Mouse (Mus musculus): Measurements from ENCODE around the gene Adgrl1. TPM values are rescaled to one million over a fixed set of nuclear protein-coding genes. Genes with fewer than 3 reads are reported as not detected.

Adgrl1 gene
- 10 to 100 TPM; 33.6 to 37.6 TPM for total RNA-seq (2021)
- long read RNA-seq, experiment 1, full-length matches to known transcripts, result 1 of 14 reads
- long read RNA-seq, experiment 1, partial matches to known transcripts, result 3 of 14 reads
- long read RNA-seq, experiment 1, other reads (novel, unspliced or antisense), result 10 of 14 reads
- long read RNA-seq, experiment 2, partial matches to known transcripts, result 3 of 11 reads
- long read RNA-seq, experiment 2, other reads (novel, unspliced or antisense), result 8 of 11 reads

DNA sequence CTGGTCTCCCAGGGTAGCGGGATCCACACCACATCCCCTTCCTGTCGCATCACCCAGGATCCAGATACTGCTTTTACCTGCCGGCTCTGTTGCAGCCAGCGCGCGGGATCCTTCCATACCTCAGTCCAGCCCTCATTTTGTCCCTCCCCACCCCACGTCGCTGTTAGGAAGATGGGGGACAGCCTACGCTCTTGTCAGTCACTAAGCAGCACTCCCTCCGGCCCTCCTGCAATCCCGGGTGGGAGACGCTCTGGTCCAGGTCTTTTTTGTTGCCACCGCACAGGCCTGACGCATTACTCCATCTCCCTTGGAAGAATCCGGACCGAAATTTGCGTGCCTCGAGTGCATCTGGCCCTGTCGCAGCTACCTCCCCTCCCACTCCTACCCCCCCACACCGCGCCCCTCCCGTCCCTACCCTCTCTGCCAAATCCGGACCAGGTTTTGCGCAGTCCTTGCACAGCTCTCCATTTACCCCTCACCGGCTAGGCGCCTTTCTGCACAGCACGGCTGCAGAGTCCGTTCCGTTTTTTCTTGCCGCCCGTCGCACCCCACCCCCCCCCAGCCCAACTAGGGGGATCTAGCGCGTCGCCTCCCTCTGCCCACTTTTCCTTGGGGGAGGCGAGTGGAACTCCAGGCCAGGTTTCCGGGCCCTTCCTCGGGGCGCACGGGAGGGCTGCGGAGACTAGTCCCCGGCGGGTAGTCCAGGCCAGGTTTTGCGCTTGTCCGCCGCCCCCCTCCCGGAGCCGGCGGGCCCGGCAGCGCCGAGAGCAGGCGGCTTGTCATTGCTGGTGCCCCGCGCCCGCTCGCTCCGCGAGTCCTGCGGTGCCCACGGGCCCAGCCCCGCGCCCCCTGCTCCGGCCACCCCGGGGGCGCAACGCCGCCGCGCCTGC is at the start of gene Adgrl1:
TSS of gene Adgrl1 (plus strand) at position 743 of the 890 bp plus-strand sequence.
- peak; percentile 83 to 91 for DNase-seq (ENCODE audit: low spot score in 2 of 2)

DNA sequence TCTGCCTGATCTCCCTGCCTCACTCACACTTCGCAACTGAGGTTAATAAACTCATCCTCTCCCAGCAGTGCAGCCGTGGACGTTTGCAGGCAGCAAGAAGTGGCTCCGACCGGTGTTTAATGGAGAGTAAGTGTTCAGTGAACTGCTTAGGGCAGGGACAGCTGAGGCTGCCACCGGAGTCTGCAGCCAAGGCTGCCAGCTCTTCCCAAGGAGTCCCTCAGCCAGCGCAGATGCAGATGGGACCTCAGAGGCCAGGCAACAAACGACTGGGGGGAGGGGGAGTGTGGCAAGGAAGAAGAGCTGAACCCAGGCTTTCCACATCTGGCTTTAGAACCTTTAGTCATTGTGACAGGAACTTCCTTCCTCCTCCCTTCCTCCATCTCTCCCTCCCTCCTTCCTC is 47.6 kb upstream of the Adgrl1 start:
- no peak for DNase-seq (ENCODE audit: low spot score in 2 of 2)

DNA sequence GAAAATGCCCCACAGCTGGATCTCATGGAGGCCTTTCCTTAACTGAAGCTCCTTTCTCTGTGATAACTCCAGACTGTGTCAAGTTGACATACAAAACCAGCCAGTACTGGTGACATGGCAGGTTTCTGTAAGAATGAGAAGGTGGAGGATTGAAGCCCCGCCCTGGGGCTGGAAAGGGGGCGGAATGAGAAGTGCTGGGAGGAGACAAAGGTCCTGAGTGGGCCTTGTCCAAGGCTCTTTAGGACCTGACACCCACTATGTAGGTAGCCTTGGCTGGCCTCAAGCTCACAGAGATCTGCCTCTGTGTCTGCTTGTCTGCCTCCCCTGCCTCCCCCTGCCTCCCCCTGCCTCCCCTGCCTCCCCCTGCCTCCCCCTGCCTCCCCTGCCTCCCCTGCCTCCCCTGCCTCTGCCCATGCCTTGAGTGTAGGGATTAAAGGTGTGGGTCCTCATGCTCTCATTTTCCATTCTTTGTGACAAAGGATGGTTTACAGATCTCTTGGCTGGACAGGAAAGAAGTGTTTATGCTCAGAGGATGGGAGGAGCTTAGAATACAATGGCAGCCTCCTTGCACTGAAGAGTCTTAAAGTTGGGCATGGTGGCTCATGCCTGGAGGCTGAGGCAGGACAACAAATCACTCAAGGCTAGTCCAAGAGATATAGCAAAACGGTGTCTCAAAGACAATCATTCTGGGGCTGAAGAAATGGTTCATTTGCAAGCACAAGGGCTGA is 46.4 kb upstream of the Adgrl1 start:
- no peak for DNase-seq (ENCODE audit: low spot score in 2 of 2)

DNA sequence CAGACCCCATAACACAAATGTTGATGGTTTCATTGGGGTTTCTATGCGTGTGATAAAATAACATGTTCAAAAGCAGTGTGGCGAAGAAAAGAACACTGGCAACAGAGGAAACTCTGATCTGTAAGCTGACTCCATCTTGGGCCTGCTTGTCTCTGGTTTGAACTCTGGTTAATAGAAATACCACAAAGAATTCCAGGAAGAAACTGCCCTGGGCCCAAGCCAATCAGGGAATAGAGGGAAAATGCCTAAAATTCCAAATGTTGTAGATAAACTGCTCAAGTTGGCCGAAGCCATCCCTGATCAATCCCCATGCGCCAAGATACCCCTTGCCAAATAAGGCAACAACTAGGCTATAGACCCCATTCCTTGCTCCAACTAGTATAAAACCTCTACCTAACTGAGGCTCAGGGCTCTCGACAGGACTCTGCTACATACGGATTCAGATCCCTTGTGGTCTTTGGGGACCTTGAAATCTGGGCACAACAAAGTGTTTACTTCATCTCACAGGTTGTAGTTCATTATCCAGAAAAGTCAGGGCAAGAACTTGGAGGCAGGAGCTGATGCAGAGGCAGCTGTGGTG is 43.3 kb upstream of the Adgrl1 start:
- DNase-seq (ENCODE audit: low spot score in 2 of 2), result peak in 1 of 2 experiments; percentile 26

DNA sequence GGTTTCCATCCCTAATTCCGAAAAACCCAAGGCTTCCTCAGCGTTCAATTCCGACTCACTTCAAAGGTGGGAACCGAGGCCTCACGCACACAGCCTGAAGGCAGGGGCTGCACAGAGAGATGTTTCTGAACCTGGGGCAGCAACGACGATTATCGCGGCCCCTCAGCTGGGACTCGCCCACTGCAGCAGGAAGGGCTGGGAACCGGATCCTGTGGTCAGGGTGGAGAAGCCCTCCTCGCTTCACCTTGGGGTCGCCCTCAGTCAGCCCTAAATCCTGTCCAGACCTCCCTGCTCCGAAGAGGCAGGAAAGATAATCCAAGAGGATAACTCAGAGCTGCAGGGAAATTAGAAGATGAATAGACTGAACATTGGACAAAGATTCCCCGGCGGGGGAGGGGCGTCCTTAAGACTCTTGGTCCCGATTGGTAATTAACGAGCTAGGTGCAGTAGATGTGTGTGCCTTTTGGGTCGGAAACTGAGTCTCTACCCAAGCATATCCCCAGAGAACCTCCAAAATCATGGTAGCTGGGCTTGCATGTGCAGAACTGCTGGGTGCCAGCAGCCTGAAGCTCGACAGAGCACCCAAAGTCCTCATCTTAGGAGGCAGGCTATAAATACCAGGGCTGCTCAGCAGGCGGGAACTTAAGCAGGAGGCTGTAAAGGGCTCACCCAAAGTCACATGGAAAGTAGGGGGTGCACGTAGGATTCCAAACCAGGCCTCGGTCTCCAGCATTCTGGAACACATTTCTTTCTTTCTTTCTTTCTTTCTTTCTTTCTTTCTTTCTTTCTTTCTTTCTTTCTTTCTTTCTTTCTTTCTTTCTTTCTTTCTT is 37.3 kb upstream of the Adgrl1 start:
- DNase-seq (ENCODE audit: low spot score in 2 of 2), result no peak

DNA sequence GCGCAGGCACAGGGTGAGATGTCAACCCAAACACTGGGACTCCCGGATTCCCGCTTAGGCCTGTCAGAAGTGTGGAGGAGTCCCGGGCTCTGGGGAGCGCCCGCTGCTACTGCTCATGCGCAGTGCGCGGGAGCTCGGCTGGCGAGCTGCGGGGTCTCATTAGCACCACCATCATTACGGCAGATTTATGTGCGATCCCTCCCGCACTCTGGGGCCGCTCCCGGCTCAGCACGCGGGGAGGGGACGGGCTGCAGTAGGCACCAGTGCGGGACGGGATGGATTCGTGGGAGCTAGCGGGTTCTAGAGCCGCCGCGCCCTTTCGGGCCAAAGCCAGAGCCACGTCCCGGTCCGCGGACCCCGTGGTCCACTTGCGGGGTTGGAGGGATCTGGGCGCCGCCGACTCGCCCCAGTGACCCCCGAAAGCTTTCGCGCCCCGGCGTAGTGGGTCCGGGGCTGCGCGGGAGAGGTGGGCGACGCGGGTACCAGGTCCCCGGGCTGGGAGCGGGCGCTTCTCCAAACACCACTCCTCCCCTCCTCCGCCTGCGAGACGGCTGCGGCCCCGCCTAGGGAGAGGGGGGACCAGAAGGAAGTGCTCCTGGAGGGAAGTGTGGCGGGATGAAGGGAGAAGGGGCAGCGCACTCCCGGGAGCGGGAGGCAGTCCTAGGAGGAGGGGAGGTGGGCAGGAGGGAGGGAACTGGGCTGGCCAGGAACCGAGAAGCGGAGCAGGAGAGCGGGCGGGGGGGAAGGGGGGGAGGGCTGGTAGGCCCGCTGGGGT is 24.8 kb upstream of the Adgrl1 start:
- DNase-seq (ENCODE audit: low spot score in 2 of 2), result peak; percentile 56 to 64

DNA sequence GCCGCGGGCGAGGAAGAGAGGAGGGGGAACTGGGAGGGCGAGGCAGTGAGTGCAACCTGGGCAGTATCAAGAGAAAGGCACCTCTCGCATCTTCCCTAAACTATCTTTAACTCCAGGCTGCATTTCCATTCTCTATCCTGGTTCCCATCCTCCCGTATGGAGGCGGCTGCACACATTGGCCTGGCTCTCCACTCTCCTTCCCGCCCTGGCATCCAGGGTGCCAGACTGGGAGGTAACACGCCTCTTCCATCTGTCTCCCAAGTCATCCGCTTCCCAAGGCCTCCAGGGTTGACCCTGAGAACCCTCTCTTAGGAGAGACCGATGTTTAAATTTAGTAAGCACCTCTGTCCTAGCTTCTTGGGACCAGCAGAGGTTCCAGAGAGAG is 24.3 kb upstream of the Adgrl1 start:
- DNase-seq (ENCODE audit: low spot score in 2 of 2), result peak in 1 of 2 experiments; percentile 35

DNA sequence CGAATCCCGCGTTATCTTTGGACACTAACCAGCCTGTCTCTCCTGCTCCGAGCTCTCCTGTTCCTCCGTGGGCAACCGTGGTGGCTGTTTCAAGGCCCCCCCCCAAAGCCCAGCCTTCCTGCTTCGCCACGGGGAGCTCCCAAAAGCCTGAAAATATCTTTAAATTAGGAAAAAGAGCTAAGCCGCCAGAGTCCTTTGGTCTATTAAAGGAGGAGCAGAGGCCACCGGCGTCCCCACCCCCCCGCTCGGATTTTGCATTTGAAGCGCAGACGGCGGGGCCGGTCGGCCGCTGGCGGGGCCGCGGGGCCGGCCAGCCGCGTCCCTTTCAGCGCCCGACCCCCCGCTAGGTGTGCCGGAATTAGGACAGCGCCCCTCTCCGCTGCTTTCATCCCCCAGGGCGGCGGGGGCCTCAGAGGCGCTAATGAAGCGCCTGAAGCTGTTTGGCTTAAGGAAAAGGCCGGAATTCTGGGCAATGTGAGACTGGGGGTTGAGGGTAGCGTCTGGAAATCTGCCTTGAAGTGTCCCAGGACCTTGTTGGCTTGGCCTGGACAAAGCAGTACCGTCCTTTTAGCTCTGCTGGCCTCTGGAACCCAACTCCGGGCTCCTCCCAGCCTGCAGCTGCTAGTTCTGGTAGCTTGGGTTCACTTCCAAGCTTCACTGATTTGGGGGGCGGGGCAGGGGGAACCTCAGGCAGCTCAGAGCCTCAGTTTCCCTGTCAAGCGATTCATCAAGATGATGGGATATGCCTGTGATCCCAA is 23.6 kb upstream of the Adgrl1 start:
- DNase-seq (ENCODE audit: low spot score in 2 of 2), result no peak

DNA sequence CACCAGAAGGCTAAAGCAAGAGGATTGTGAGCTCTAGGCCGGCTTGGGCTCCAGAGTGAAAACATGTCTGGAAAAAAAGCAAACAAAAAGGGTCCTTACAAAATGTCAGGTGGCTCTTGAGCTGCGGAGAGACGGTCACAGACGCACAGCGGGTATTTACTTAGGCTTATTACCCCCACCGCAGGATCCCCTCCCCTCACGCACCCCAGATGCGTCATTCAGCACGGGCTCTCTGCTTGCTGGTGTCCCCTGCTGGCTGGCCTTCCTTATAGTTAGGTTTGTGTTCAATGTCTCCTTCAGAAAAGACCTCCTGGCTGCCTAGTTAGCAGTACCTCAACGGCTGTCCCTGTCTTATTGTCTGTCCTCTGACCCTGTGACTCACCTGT is 23.1 kb upstream of the Adgrl1 start:
- no peak for DNase-seq (ENCODE audit: low spot score in 2 of 2)

DNA sequence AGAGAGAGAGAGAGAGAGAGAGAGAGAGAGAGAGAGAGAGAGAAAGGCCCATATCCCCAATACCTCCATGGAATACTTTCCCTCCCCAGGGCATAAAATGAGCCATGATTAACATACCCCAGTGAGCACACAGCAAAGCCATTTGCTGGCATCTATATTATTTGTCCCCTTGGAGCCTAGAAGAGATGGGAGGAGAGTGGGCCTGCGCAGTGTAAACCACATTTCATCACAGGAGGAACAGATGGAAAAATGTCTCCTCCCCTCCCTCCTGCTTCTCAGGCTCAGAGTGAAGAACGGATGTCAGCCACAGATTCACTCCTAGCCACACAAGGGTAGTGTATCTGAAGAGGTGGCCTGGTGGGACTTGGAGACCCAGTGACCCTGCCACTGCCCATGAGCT is 11.5 kb upstream of the Adgrl1 start:
- DNase-seq (ENCODE audit: low spot score in 2 of 2), result no peak

DNA sequence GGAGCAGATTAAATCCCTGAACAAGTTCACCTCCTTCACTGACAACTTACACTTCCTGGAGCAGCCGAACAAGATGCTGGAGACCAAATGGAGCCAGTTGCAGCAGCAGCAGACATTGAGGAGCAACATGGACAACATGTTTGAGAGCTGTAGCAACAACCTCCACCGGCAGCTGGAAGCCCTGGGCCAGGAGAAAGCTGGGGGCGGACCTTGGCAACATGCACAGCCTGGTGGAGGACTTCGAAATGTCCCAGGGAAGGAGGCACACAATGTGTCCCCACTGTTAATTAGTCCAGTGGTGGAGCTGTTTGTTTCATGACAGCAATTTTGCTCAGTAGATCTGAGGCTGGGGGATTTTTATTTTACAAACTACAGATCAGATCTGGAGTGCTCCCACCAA is 7.8 kb upstream of the Adgrl1 start:
- DNase-seq (ENCODE audit: low spot score in 2 of 2), result no peak

DNA sequence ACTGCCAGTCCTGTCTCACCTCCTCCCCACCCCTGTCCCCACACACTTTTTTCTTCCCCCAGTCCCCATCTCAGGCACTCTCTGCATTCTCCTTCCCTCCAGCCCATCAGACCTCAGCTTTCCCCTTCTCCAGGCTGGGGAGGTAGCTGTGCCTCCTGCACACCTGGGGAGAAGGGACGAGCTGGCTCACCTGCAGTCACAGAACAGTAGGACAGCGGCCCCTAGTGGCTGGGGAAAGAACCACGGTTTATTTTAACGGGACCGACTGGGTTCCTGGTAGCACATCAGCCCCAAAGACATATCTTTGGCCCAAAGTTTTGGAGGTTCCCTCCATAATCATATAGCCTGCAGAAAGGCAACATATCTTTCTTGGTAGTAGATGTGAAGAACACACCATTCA is 6.0 kb upstream of the Adgrl1 start:
- peak in 1 of 2 experiments; percentile 65 for DNase-seq (ENCODE audit: low spot score in 2 of 2)

DNA sequence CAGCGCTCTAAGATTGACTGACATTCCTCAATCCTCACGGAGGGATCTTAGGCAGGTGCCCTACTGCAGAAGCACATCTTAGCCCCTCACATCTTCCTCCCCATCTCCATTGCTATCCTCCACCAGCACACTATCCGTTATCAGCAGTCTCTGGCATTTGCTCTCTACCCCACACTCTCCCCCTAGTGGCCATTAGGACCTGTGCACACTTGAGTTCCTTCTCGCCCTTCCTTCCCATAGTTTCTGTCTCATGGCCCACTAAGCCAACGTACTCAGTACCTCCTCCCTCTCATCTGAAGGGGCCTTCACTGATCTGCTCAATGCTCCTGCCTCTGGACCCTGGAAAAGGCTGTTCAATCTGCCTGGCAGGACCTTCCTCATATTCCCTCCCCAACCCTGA is 4.0 kb upstream of the Adgrl1 start:
- DNase-seq (ENCODE audit: low spot score in 2 of 2), result no peak

DNA sequence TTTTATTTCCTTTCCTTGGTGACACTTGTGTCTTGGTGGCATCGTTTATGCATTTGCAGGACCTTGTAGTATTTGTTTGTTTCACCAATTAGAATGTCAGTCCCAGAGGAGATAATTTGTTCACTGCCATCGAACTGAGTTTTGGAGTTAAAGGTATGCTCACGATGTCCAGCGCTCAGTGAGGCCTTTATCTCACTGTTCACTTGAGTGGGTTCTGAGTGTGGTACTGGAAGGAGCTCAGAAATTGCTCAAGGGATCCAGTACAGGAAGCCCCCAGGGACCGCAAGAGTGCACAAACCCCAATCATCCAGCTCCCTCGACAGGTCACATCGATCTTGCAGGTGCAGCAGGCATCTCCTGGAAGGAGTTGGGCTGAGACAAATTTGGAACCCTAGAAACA is 3.4 kb upstream of the Adgrl1 start:
- no peak for DNase-seq (ENCODE audit: low spot score in 2 of 2)

DNA sequence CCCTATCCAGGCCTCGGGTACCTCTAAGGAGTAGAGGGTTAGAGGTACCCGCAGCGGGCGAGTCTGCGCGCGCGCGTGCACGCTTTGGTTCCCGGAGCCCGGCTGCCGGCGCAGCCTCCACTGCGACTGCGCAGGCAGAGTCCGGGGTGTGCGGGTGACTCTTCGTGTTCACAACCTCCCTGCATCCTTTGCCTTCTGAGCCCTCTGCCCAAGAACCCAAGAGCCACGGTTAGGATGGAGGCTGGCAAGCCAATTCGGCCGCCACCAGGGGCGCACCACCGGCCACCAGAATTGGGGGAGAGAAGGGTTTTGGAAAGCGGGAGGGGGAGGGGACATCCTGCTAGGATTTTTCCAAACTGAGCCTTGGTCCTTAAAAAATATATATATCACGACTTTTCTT is 2.7 kb upstream of the Adgrl1 start:
- DNase-seq (ENCODE audit: low spot score in 2 of 2), result peak; percentile 51 to 66

DNA sequence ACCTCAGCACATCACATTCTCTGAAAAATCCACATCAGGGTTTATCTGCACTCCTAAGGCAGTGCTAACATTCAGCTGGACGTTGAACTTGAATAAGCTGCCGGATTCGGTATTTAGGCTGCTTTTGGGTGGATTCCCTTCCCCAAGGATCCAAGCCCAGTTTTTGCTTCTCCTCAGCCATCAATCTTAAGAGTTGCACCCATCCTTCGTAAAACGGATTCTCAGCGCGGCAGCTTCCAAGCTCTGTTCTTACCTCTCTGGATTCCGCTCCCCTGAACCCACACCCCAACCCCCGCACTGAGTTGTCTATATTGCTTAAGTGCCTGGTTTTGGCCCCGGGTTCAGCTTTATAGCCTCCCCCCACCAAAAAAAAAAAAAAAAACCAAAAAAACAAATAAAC is 1.4 kb upstream of the Adgrl1 start:
- peak in 1 of 2 experiments; percentile 32 for DNase-seq (ENCODE audit: low spot score in 2 of 2)

DNA sequence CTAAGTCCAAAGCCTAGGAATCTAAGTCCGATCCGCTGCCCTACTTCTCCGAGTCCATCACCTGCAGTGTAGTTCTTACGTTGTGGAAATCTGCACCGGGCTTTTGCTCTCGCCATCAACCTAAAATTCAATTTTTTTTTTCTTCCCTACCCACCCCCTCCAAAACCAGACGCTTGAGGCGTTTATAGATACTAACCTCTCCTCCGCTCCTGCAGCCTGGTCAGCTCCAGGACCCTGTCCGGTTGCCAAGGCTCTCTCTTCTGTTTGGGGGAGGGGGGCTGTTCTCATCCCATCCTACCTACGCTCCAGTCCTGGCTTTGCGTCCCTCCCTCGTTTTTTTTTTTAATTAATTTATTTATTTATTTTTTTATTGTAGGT is 931 bp upstream of the Adgrl1 start:
- DNase-seq (ENCODE audit: low spot score in 2 of 2), result peak in 1 of 2 experiments; percentile 72

DNA sequence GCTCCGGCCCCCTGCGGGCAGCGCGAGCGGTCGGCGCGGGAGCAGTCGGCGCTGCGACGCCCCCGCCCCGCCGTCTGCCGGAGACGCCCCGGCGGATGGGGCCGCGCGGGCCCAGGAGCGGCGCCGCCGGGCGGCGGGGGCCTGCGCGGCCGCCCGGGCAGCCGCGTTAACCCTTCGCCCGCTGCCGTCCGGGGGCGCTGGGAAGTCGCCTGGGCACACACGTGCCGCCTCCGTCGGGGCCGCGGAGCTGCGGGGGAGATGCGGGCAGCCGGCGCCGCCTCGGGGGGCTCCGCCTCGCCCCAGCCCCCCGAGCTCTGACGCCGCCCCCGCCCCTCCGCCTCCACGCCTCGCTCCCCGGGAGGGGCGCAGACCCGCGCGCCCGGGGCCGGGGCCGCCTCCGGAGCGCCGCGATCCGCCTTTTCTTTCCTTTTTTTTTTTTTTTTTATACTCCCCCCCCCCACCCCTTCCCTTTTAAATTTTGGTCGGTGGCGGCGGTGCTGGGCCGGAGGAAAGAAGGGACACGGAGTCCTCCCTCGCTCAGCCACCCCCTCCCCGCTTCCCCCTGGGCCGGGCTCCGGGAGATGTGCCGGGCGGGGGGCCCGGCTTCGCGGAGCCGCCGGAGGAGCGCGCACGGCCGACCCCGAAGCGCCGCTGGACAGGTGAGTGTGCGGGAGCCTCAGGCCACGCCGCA is 506 bp downstream of the Adgrl1 start:
- no peak for DNase-seq (ENCODE audit: low spot score in 2 of 2)

DNA sequence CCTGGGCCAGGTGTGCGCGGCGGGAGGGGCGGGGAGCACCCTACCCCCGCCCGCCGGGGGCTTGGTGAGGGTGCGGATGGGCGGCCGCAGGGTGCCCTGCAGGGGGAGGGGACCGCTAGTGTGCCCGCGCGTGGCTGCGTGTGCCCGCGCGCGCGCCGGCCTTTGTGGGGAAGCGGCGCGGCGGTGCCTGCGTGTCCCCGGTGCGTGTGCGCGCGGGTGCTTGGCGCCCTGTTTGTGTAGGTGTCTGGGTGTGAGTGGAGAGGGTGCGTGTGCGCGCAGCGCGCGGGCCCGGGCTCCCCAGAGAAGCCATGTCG is 1.0 kb downstream of the Adgrl1 start:
- no peak for DNase-seq (ENCODE audit: low spot score in 2 of 2)

Data from gastrocnemius, postnatal 4 days (tissue).